Mouse (Mus musculus) adrenal gland, adult 10 weeks (tissue): ENCODE measurements around the gene Ccsap. TPM values are rescaled to one million over a fixed set of nuclear protein-coding genes. Genes with fewer than 3 reads are reported as not detected.

Source experiments
- polyA plus RNA-seq: library from polyadenylated mRNA; stranded (reverse); fragments of 350-450 nt; fragmentation: Illumina TruSeq; extraction: RNeasy Lipid Tissue Mini Kit (QIAGEN cat#74804); gene quantifications from one replicate; pipeline ENCODE4 v1.2.3, GENCODE M21; 2014; ENCODE audit warnings: low read depth, low replicate concordance

Gene Ccsap
- 1.1 TPM for polyA plus RNA-seq

GRCm38 (mm10) chr8:123859648-123860259 is at the start of gene Ccsap:
Ccsap (minus strand) TSS chr8:123860209.

GRCm38 (mm10) chr8:123894502-123895097 is 34.6 kb upstream of the Ccsap start, which contains the start of gene Acta1:
Acta1 (minus strand) TSS chr8:123894751.

GRCm38 (mm10) chr8:123805718-123806373 is 54.2 kb downstream of the Ccsap start, which contains the start of gene Rab4a:
Rab4a (plus strand) TSS chr8:123805985.

Other genes starting within 250 kb of the Ccsap start
- gene Rhou, start 206.3 kb downstream of the Ccsap start, polyA plus RNA-seq = 46.7 TPM
- gene Rab4a, start 54.2 kb downstream of the Ccsap start, polyA plus RNA-seq = 11.8 TPM
- gene Acta1, start 34.5 kb upstream of the Ccsap start, polyA plus RNA-seq = 0.99 TPM
- gene Nup133, start 89.1 kb upstream of the Ccsap start, polyA plus RNA-seq = 7.6 TPM
- 10.0 TPM for gene Abcb10, start 122.9 kb upstream of the Ccsap start, polyA plus RNA-seq
- gene Taf5l, start 161.2 kb upstream of the Ccsap start, polyA plus RNA-seq = 6.6 TPM
- 7.8 TPM for gene Urb2, start 161.3 kb upstream of the Ccsap start, polyA plus RNA-seq